Mouse (Mus musculus) lung, adult 2 months (tissue): ENCODE measurements around the gene Fbrs.
"Not testable (repeated sequence)": the region's sequence is repeated elsewhere in the genome, so short reads cannot be mapped to it uniquely, and the experiment has no call there.

ENCODE experiments used
- CTCF ChIP-seq: fragments of 200-500 bp; IDR thresholded peaks from 2 replicates; pipeline ENCODE4 v1.5.1; 2011; ENCODE audit warnings: mild to moderate bottlenecking, low read length, control low read depth; ENCODE audit not compliant: insufficient read depth
- POLR2A ChIP-seq: fragments of 200-500 bp; IDR thresholded peaks from 2 replicates; pipeline ENCODE4 v1.6.1; 2011; ENCODE audit warnings: low read depth, mild to moderate bottlenecking, control low read depth, low read length, borderline replicate concordance; ENCODE audit errors: extremely low read depth

GRCm38 (mm10) chr7:127488364-127488763, 9.4 kb downstream of the Fbrs start:
- TF ChIP-seq CTCF, POLR2A: not testable (repeated sequence)
